11 mouse cellular contexts compared by ENCODE assay signal in the genomic region with DNA sequence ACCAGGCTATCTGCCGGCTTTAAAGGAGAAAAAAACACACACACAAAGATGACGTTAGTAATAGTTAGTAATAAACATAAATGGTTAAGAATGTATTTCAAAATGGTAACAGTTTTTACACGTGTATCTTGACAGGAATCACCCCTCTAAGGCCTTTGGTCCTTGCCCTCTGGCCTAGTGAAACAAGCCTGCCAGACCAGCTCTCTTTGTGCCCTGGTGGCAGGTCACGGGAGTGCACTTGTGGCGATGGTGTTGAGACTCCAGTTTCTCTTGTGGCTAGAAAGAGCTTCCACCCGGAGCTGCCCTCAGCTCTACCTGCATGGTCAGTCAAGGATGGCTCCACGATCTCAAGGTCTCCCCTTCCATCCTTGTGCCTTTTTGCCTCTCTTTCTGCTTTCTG.
DNase-seq lines count a peak whose midpoint lies in the region; ATAC-seq and TF ChIP-seq lines count a peak whose summit lies in the region.
"Had no signal": no experiment of that assay in that cellular context is flagged by ENCODE, and none has a peak within 500 bp of the region (broad histone marks: within the 10 kb centered on the region; RNA-seq: fewer than 3 reads in every experiment).

No protein-coding gene starts in this region.

- TF ChIP-seq EP300 in lung, postnatal 0 days (IDR thresholded peaks at IDR 0.05) = no peak

- H3K9me3 ChIP-seq in forebrain, postnatal 0 days (ENCODE audit: low read length) = no peaks in the 10 kb centered on the region
- no peaks in the 10 kb centered on the region for H3K9me3 ChIP-seq in forebrain, embryonic 13.5 days (replicated peaks)
- no peaks in the 10 kb centered on the region for H3K9me3 ChIP-seq in lung, postnatal 0 days (ENCODE audit: low read length)
- no peaks in the 10 kb centered on the region for H3K9me3 ChIP-seq in embryonic facial prominence, embryonic 10.5 days
- H3K9me3 ChIP-seq in heart, embryonic 12.5 days (replicated peaks) = no peaks in the 10 kb centered on the region
- H3K9me3 ChIP-seq: heart, embryonic 10.5 days; limb, embryonic 13.5 days had no signal

- no peaks in the 10 kb centered on the region; the same call in 1 of the 2 replicates for H3K27me3 ChIP-seq in forebrain, postnatal 0 days (ENCODE audit: insufficient read depth, low read length)
- no peaks in the 10 kb centered on the region for H3K27me3 ChIP-seq in forebrain, embryonic 13.5 days
- H3K27me3 ChIP-seq in lung, postnatal 0 days (replicated peaks; ENCODE audit: insufficient read depth, low read length) = no peaks in the 10 kb centered on the region
- H3K27me3 ChIP-seq in embryonic facial prominence, embryonic 10.5 days (replicated peaks; ENCODE audit: low read depth, poor library complexity, severe bottlenecking) = no peaks in the 10 kb centered on the region
- H3K27me3 ChIP-seq in splenic B cell, adult 2 months (ENCODE audit: control insufficient read depth, insufficient read depth, low read length, poor library complexity, severe bottlenecking) = no peaks in the 10 kb centered on the region
- no peaks in the 10 kb centered on the region for H3K27me3 ChIP-seq in heart, embryonic 12.5 days (replicated peaks)
- H3K27me3 ChIP-seq: limb, embryonic 13.5 days had no signal

- H3K9ac ChIP-seq in forebrain, postnatal 0 days = no peak overlapping the region
- H3K9ac ChIP-seq in forebrain, embryonic 13.5 days = no peak overlapping the region
- no peak overlapping the region for H3K9ac ChIP-seq in lung, postnatal 0 days (replicated peaks; ENCODE audit: low read depth)
- H3K9ac ChIP-seq in heart, embryonic 12.5 days = no peak overlapping the region
- H3K9ac ChIP-seq: limb, embryonic 13.5 days had no signal

- no peak for ATAC-seq in forebrain, postnatal 0 days
- ATAC-seq in forebrain, embryonic 13.5 days = no peak
- ATAC-seq in lung, postnatal 0 days = no peak
- no peak for ATAC-seq in heart, embryonic 12.5 days (ENCODE audit: insufficient number of reproducible peaks, low FRiP score)

- no peak overlapping the region for H3K4me2 ChIP-seq in forebrain, postnatal 0 days (ENCODE audit: low read depth)
- H3K4me2 ChIP-seq in forebrain, embryonic 13.5 days = no peak overlapping the region
- no peak overlapping the region for H3K4me2 ChIP-seq in lung, postnatal 0 days (replicated peaks; ENCODE audit: low read depth, low read length)
- no peak overlapping the region for H3K4me2 ChIP-seq in heart, embryonic 12.5 days
- H3K4me2 ChIP-seq: limb, embryonic 13.5 days had no signal

- 72% methylated on average over 7 of the region's 7 CpGs for WGBS in forebrain, postnatal 0 days
- WGBS in forebrain, embryonic 13.5 days = 70% methylated on average over 7 of the region's 7 CpGs
- WGBS in lung, postnatal 0 days = 75% methylated on average over 7 of the region's 7 CpGs
- 68% methylated on average over 7 of the region's 7 CpGs for WGBS in embryonic facial prominence, embryonic 10.5 days
- 68% methylated on average over 7 of the region's 7 CpGs for WGBS in heart, embryonic 12.5 days

- H3K36me3 ChIP-seq in forebrain, postnatal 0 days (ENCODE audit: insufficient read depth) = no peaks in the 10 kb centered on the region
- no peaks in the 10 kb centered on the region for H3K36me3 ChIP-seq in forebrain, embryonic 13.5 days (ENCODE audit: poor library complexity, severe bottlenecking)
- no peaks in the 10 kb centered on the region for H3K36me3 ChIP-seq in lung, postnatal 0 days (ENCODE audit: insufficient read depth, low read length)
- H3K36me3 ChIP-seq in embryonic facial prominence, embryonic 10.5 days (replicated peaks) = no peaks in the 10 kb centered on the region
- no peaks in the 10 kb centered on the region for H3K36me3 ChIP-seq in splenic B cell, adult 2 months (ENCODE audit: control insufficient read depth, insufficient read depth, low read length, poor library complexity, severe bottlenecking)
- H3K36me3 ChIP-seq in heart, embryonic 12.5 days = no peaks in the 10 kb centered on the region
- H3K36me3 ChIP-seq: G1E; heart, embryonic 10.5 days; limb, embryonic 13.5 days had no signal

- H3K27ac ChIP-seq in forebrain, postnatal 0 days (ENCODE audit: low read depth, low read length) = no peak overlapping the region
- H3K27ac ChIP-seq in forebrain, embryonic 13.5 days = no peak overlapping the region
- H3K27ac ChIP-seq in lung, postnatal 0 days (ENCODE audit: low read length) = no peak overlapping the region
- no peak overlapping the region for H3K27ac ChIP-seq in embryonic facial prominence, embryonic 10.5 days (replicated peaks)
- H3K27ac ChIP-seq in heart, embryonic 12.5 days (ENCODE audit: poor library complexity, severe bottlenecking) = no peak overlapping the region
- H3K27ac ChIP-seq: heart, embryonic 10.5 days; limb, embryonic 13.5 days had no signal

- peak; percentile 40 for TF ChIP-seq CTCF in forebrain, postnatal 0 days (IDR thresholded peaks at IDR 0.05; ENCODE audit: low read depth)
- TF ChIP-seq CTCF in lung, postnatal 0 days (IDR thresholded peaks at IDR 0.05) = peak; percentile 51

- no peak for DNase-seq in forebrain, postnatal 0 days
- DNase-seq in lung, postnatal 0 days (ENCODE audit: low spot score) = no peak
- no peak for DNase-seq in lung, postnatal 25 days (ENCODE audit: low spot score)
- DNase-seq in embryonic facial prominence, embryonic 10.5 days (ENCODE audit: low spot score) = peak; percentile 51
- DNase-seq in splenic B cell, adult 2 months (ENCODE audit: low read depth, low spot score) = peak; percentile 19
- no peak for DNase-seq in right cerebral cortex, postnatal 25 days

- no peak overlapping the region for H3K4me3 ChIP-seq in forebrain, postnatal 0 days (ENCODE audit: low read depth, low read length)
- H3K4me3 ChIP-seq in forebrain, embryonic 13.5 days = no peak overlapping the region
- H3K4me3 ChIP-seq in lung, postnatal 0 days (ENCODE audit: low read depth, low read length) = no peak overlapping the region
- H3K4me3 ChIP-seq in embryonic facial prominence, embryonic 10.5 days = no peak overlapping the region
- no peak overlapping the region for H3K4me3 ChIP-seq in heart, embryonic 12.5 days
- H3K4me3 ChIP-seq: heart, embryonic 10.5 days; limb, embryonic 13.5 days had no signal

- no peaks in the 10 kb centered on the region for H3K4me1 ChIP-seq in forebrain, postnatal 0 days (ENCODE audit: insufficient read depth)
- no peaks in the 10 kb centered on the region for H3K4me1 ChIP-seq in forebrain, embryonic 13.5 days
- no peaks in the 10 kb centered on the region for H3K4me1 ChIP-seq in lung, postnatal 0 days (ENCODE audit: insufficient read depth, low read depth, low read length)
- peaks cover 15% of the 10 kb centered on the region for H3K4me1 ChIP-seq in embryonic facial prominence, embryonic 10.5 days
- no peaks in the 10 kb centered on the region; the same call in 1 of the 2 replicates for H3K4me1 ChIP-seq in heart, embryonic 12.5 days (replicated peaks)
- H3K4me1 ChIP-seq: heart, embryonic 10.5 days had no signal

Comparison
In these comparisons a context has a peak if more than half of its experiments do, and no peak if none do; other contexts are left out.
1. DNase-seq: peak in embryonic facial prominence, embryonic 10.5 days (single experiment) and splenic B cell, adult 2 months (single experiment); none in forebrain, postnatal 0 days (single experiment), lung, postnatal 0 days (single experiment), lung, postnatal 25 days (single experiment) and right cerebral cortex, postnatal 25 days (single experiment).